10 mouse cellular contexts compared by ENCODE assay signal in the genomic region with DNA sequence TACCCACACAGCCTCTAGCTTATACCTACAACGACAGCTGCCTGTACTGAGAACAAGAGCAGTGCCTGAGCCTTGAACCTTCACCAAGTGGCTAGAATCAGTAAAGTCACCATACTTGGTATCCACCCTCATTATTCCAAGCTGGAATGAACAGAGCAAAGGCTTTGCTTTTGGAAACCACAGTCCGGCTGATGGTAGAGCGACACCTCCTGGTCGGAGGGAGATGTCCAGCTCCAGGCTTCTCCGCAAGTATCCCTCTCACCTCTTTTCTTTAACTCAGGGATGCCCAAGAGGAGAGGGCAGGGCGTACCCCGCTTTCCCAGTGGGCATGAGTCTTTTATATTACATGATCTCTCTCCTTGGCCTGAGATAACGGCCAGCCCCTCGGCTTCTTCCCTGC. TPM values are rescaled to one million over a fixed set of nuclear protein-coding genes. Genes with fewer than 3 reads are reported as not detected.
DNase-seq lines count a peak whose midpoint lies in the region; ATAC-seq and TF ChIP-seq lines count a peak whose summit lies in the region.
"Had no signal": no experiment of that assay in that cellular context is flagged by ENCODE, and none has a peak within 500 bp of the region (broad histone marks: within the 10 kb centered on the region; RNA-seq: fewer than 3 reads in every experiment).

No protein-coding gene starts in this region.

- H3K36me3 ChIP-seq in kidney, embryonic 15.5 days: no peaks in the 10 kb centered on the region
- H3K36me3 ChIP-seq in E14TG2a.4 (ENCODE audit: insufficient read depth, low read length): no peaks in the 10 kb centered on the region
- H3K36me3 ChIP-seq in midbrain, embryonic 16.5 days (ENCODE audit: control insufficient read depth, insufficient read depth, low read length): no peaks in the 10 kb centered on the region

- H3K27me3 ChIP-seq in kidney, embryonic 15.5 days: no peaks in the 10 kb centered on the region
- no peaks in the 10 kb centered on the region for H3K27me3 ChIP-seq in E14TG2a.4 (ENCODE audit: insufficient read depth, low read length)
- peaks cover 2% of the 10 kb centered on the region; the same call in 1 of the 2 replicates for H3K27me3 ChIP-seq in midbrain, embryonic 16.5 days (ENCODE audit: control insufficient read depth, insufficient read depth, low read depth, low read length)

- WGBS in kidney, embryonic 15.5 days: 51% methylated on average over 9 of the region's 9 CpGs
- 48% methylated on average over 9 of the region's 9 CpGs for WGBS in midbrain, embryonic 16.5 days

- no peak for ATAC-seq in kidney, embryonic 15.5 days (replicated peaks; ENCODE audit: low FRiP score)
- no peak for ATAC-seq in midbrain, embryonic 16.5 days

- H3K27ac ChIP-seq in kidney, embryonic 15.5 days: no peak overlapping the region
- H3K27ac ChIP-seq in midbrain, embryonic 16.5 days (ENCODE audit: low read length): no peak overlapping the region

- H3K9me3 ChIP-seq in kidney, embryonic 15.5 days (replicated peaks): no peaks in the 10 kb centered on the region
- no peaks in the 10 kb centered on the region for H3K9me3 ChIP-seq in E14TG2a.4 (ENCODE audit: low read length)
- H3K9me3 ChIP-seq in midbrain, embryonic 16.5 days (replicated peaks; ENCODE audit: control insufficient read depth, low read length, poor library complexity, severe bottlenecking): no peaks in the 10 kb centered on the region

- H3K4me3 ChIP-seq in kidney, embryonic 15.5 days (replicated peaks): no peak overlapping the region
- no peak overlapping the region for H3K4me3 ChIP-seq in E14TG2a.4 (replicated peaks; ENCODE audit: low read length)
- H3K4me3 ChIP-seq in midbrain, embryonic 16.5 days (ENCODE audit: low read depth, low read length): no peak overlapping the region

- H3K4me1 ChIP-seq in kidney, embryonic 15.5 days: peaks cover 25% of the 10 kb centered on the region
- peaks cover 41% of the 10 kb centered on the region for H3K4me1 ChIP-seq in E14TG2a.4 (replicated peaks; ENCODE audit: low read depth, low read length)
- peaks cover 11% of the 10 kb centered on the region for H3K4me1 ChIP-seq in midbrain, embryonic 16.5 days (ENCODE audit: control insufficient read depth, insufficient read depth, low read length)

- no peak overlapping the region for H3K9ac ChIP-seq in kidney, embryonic 15.5 days
- H3K9ac ChIP-seq in midbrain, embryonic 16.5 days (ENCODE audit: low read depth, low read length): no peak overlapping the region

- TF ChIP-seq CTCF in E14TG2a.4 (conservative IDR thresholded peaks at IDR 0.05; ENCODE audit: low read length): peak; percentile 33

- no peak overlapping the region for H3K4me2 ChIP-seq in kidney, embryonic 15.5 days
- no peak overlapping the region for H3K4me2 ChIP-seq in midbrain, embryonic 16.5 days (ENCODE audit: low read length)

- DNase-seq in kidney, adult 11 months: peak; percentile 52
- DNase-seq in R1 (ENCODE audit: low read depth, low spot score): peak; percentile 75
- peak; percentile 54 to 72 for DNase-seq in kidney, adult 8-10 months
- DNase-seq in layer of hippocampus, postnatal 14 days (ENCODE audit: low spot score in 2 of 2): no peak
- no peak for DNase-seq in urinary bladder, postnatal 25 days (ENCODE audit: low spot score)
- DNase-seq: cerebellum, adult 9-11 months had no signal

RNA-seq across cellular contexts. Expression of gene Srarp, which starts 6.1 kb away (rescaled TPM):
- polyA plus RNA-seq in kidney, embryonic 15.5 days (2015; fragmentation: Nextera tagmentation; extraction: Ambion mirVana): not detected in 2 replicates
- total RNA-seq in layer of hippocampus, postnatal 14 days (2021): 1 to 10 TPM; 4.0 to 4.4 TPM
- polyA plus RNA-seq in midbrain, embryonic 16.5 days (2015; fragmentation: Nextera tagmentation; extraction: Ambion mirVana): 0.62 TPM in 1 of 2 replicates, not detected in the other
- total RNA-seq: hematopoietic stem cell, adult 5-6 weeks had no signal

RNA-seq across cellular contexts. Expression of gene Hspb7, which starts 9.3 kb away (rescaled TPM):
- 1.0 and 1.1 TPM in 2 replicates for polyA plus RNA-seq in kidney, embryonic 15.5 days (2015; fragmentation: Nextera tagmentation; extraction: Ambion mirVana)
- total RNA-seq in layer of hippocampus, postnatal 14 days (2021): under 1 TPM in 1 of 2 experiments, not detected in 1; 0.23 TPM
- not detected in 2 replicates for polyA plus RNA-seq in midbrain, embryonic 16.5 days (2015; fragmentation: Nextera tagmentation; extraction: Ambion mirVana)

RNA-seq across cellular contexts. Expression of gene Clcnkb, which starts 14.0 kb away (rescaled TPM):
- 19.5 and 19.8 TPM in 2 replicates for polyA plus RNA-seq in kidney, embryonic 15.5 days (2015; fragmentation: Nextera tagmentation; extraction: Ambion mirVana)
- total RNA-seq in layer of hippocampus, postnatal 14 days (2021): not detected
- not detected in 2 replicates for polyA plus RNA-seq in midbrain, embryonic 16.5 days (2015; fragmentation: Nextera tagmentation; extraction: Ambion mirVana)
- total RNA-seq: hematopoietic stem cell, adult 5-6 weeks had no signal

RNA-seq across cellular contexts. Expression of gene Zbtb17, which starts 14.6 kb away (rescaled TPM):
- polyA plus RNA-seq in kidney, embryonic 15.5 days (2015; fragmentation: Nextera tagmentation; extraction: Ambion mirVana): 39.8 and 40.4 TPM in 2 replicates
- total RNA-seq in layer of hippocampus, postnatal 14 days (2021): 10 to 100 TPM; 29.3 to 29.8 TPM
- polyA plus RNA-seq in midbrain, embryonic 16.5 days (2015; fragmentation: Nextera tagmentation; extraction: Ambion mirVana): 42.7 and 48.2 TPM in 2 replicates

RNA-seq across cellular contexts. Expression of gene Clcnka, which starts 31.3 kb away (rescaled TPM):
- 7.6 and 8.5 TPM in 2 replicates for polyA plus RNA-seq in kidney, embryonic 15.5 days (2015; fragmentation: Nextera tagmentation; extraction: Ambion mirVana)
- under 1 TPM in 1 of 2 experiments, not detected in 1; 0.55 TPM for total RNA-seq in layer of hippocampus, postnatal 14 days (2021)
- 0.19 TPM in 1 of 2 replicates, not detected in the other for polyA plus RNA-seq in midbrain, embryonic 16.5 days (2015; fragmentation: Nextera tagmentation; extraction: Ambion mirVana)
- total RNA-seq: hematopoietic stem cell, adult 5-6 weeks had no signal

Comparison
In these comparisons a context has a peak if more than half of its experiments do, and no peak if none do; other contexts are left out.
1. DNase-seq: peak in kidney, adult 11 months (single experiment), R1 (single experiment) and kidney, adult 8-10 months (2 of 2); none in layer of hippocampus, postnatal 14 days (0 of 2) and urinary bladder, postnatal 25 days (single experiment).
2. RNA of gene Clcnkb, which starts 14.0 kb away (polyA plus RNA-seq): 19.5 to 19.8 TPM in kidney, embryonic 15.5 days; not detected in midbrain, embryonic 16.5 days; every median in the first group is over 10 times any median in the second.